Mouse (Mus musculus) forebrain, embryonic 11.5 days (tissue): Measurements from ENCODE around the gene Ehmt2. TPM values are rescaled to one million over a fixed set of nuclear protein-coding genes. Genes with fewer than 3 reads are reported as not detected.

ENCODE experiments used
- ATAC-seq: fragments of 200-750 bp; cut with Nextera tagmentation; replicated peaks from 2 replicates; pipeline ENCODE4 v1.8.0; 2017; ENCODE audit warnings: moderate TSS enrichment; ENCODE audit not compliant: low FRiP score
- DNase-seq: peaks from one replicate; pipeline ENCODE4 v3.0.0-alpha.2; 2017; ENCODE audit warnings: low spot score
- H3K27ac ChIP-seq: fragments of 300-500 bp; sonication (generic); 2 replicates; pipeline ENCODE4 v1.5.1; 2014; ENCODE audit warnings: low read depth, low read length
- H3K27me3 ChIP-seq: fragments of 300-500 bp; sonication (generic); 2 replicates; pipeline ENCODE4 v1.6.1; 2014; ENCODE audit warnings: mild to moderate bottlenecking, low read length, mixed read lengths; ENCODE audit not compliant: control insufficient read depth, insufficient read depth
- H3K36me3 ChIP-seq: fragments of 300-500 bp; sonication (generic); 2 replicates; pipeline ENCODE4 v1.6.1; 2014; ENCODE audit warnings: mild to moderate bottlenecking, low read length, moderate library complexity, mixed read lengths; ENCODE audit not compliant: control insufficient read depth, insufficient read depth
- H3K4me1 ChIP-seq: fragments of 300-500 bp; sonication (generic); replicated peaks from 2 replicates; pipeline ENCODE4 v1.6.1; 2014; ENCODE audit warnings: low read length, mixed read lengths; ENCODE audit not compliant: control insufficient read depth, insufficient read depth
- H3K4me2 ChIP-seq: fragments of 300-500 bp; sonication (generic); 2 replicates; pipeline ENCODE4 v1.6.1; 2014; ENCODE audit warnings: low read depth, mild to moderate bottlenecking, low read length, moderate library complexity, mixed read lengths; ENCODE audit not compliant: severe bottlenecking
- H3K4me3 ChIP-seq: fragments of 300-500 bp; sonication (generic); 2 replicates; pipeline ENCODE4 v1.5.1; 2014; ENCODE audit warnings: low read depth, low read length
- H3K9ac ChIP-seq: fragments of 300-500 bp; sonication (generic); 2 replicates; pipeline ENCODE4 v1.6.1; 2014; ENCODE audit warnings: low read length
- H3K9me3 ChIP-seq: fragments of 300-500 bp; sonication (generic); 2 replicates; pipeline ENCODE4 v1.6.1; 2016; ENCODE audit warnings: low read length, mixed read lengths; ENCODE audit not compliant: control insufficient read depth
- WGBS: fragments of 180-500 bp; shearing (Covaris S2); extraction: QIAGEN DNeasy Blood & Tissue Kit; methylation state at CpG from one replicate; pipeline ENCODE4 v1.1.7; 2014; 5-methylcytosine and 5-hydroxymethylcytosine counted together
- polyA plus RNA-seq: library from polyadenylated mRNA; unstranded; fragments of >200 nt; fragmentation: Nextera tagmentation; extraction: Ambion mirVana; gene quantifications from 2 replicates; pipeline ENCODE4 v1.2.1, GENCODE M21; 2014

Ehmt2 gene
- polyA plus RNA-seq, 1 experiment from 2014 or later, result 96.8 TPM

DNA sequence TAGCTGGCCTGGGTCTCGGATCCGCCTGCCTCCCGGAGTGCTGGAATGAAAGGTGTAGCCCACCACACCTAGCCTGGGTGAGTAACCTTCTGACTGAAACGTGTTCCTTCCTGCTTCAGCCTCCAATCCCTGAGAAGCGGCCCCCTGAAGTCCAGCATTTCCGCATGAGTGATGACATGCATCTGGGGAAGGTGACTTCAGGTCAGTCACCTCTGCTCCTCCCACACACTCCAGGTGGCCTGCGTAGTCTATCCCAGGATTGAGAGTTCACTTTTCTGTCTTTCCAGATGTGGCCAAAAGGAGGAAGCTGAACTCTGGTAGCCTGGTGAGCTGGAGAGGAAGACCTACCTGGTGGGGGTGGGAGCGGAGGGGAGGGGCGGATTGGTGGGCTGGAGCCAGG, 4.6 kb downstream of the Ehmt2 start:
- Histone ChIP-seq H3K36me3 (peaks cover 18% of the 10 kb centered on the region; the same call in 1 of the 2 replicates), H3K9me3 (no peaks in the 10 kb centered on the region), H3K4me1 (0 out of 2 replicates have a peak, but pooled peaks cover 1% of the 10 kb centered on the region), H3K27me3 (no peaks in the 10 kb centered on the region), H3K27ac (no peak overlapping the region), H3K9ac (no peak overlapping the region), H3K4me3 (no peak overlapping the region), H3K4me2 (no peak overlapping the region)
- 88% methylated on average over 9 of the region's 9 CpGs for WGBS
- ATAC-seq (no peak), DNase-seq (no peak)

DNA sequence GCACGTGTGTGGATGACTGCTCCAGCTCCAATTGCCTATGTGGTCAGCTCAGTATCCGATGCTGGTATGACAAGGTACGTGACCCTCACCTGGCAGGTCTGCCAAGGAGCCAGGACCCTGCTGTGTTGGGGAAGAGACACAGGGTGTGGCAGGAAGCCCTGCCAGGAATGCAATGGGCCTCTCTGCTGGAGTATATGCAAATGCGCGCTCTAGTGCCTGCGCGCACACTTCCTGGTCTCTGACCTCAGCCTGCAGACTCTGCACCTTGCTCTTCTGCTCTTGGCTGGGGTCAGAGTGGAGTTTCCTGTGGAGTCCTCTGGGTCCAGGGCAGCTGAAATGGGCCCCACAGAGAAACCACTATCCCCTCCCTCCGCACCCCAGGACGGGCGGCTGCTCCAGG, 12.7 kb downstream of the Ehmt2 start:
- Histone ChIP-seq H3K27ac (no peak overlapping the region), H3K4me2 (no peak overlapping the region), H3K27me3 (no peaks in the 10 kb centered on the region), H3K4me1 (no peaks in the 10 kb centered on the region), H3K36me3 (peaks cover 23% of the 10 kb centered on the region), H3K4me3 (no peak overlapping the region), H3K9me3 (no peaks in the 10 kb centered on the region), H3K9ac (no peak overlapping the region)
- 94% methylated on average over 10 of the region's 10 CpGs for WGBS
- ATAC-seq (no peak), DNase-seq (no peak)

DNA sequence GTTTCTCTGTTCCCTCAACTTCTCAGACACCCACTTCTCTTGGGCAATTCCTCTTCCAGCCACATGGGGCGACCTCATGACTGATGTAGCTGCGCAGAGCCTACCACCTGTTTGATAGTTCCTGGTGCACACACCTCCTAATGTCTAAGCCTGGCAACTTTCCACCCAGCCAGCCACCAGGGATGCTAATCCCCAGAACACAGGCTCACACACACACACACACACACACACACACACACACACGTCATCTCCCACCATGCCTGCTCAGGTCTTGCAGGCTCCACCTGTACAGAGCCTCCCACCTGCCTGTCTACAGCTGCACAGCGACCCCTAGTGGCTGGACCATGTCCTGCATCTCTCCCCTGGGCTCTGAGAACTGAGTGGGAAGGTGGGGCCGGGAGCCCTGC, 13.7 kb downstream of the Ehmt2 start:
- ATAC-seq, result peak; percentile 45
- no peaks in the 10 kb centered on the region for H3K9me3 ChIP-seq
- 53% methylated on average over 5 of the region's 5 CpGs for WGBS
- no peak overlapping the region for H3K9ac ChIP-seq
- DNase-seq, result peak; percentile 87
- peaks cover 16% of the 10 kb centered on the region for H3K36me3 ChIP-seq
- no peaks in the 10 kb centered on the region for H3K4me1 ChIP-seq
- H3K4me3 ChIP-seq, result no peak overlapping the region
- H3K4me2 ChIP-seq, result no peak overlapping the region
- H3K27me3 ChIP-seq, result no peaks in the 10 kb centered on the region
- no peak overlapping the region for H3K27ac ChIP-seq

- Histone ChIP-seq H3K4me2 (no peak within 1 kb of the TSS), H3K4me3 (no peak within 1 kb of the TSS), H3K9me3 (no peaks in the 10 kb centered on the region), H3K27ac (no peak within 1 kb of the TSS), H3K27me3 (no peaks in the 10 kb centered on the region), H3K9ac (no peak within 1 kb of the TSS), H3K36me3 (peaks cover 11% of the 10 kb centered on the region), H3K4me1 (no peaks in the 10 kb centered on the region)
- DNase-seq (no peak), ATAC-seq (no peak)
- 38% methylated on average over 18 of the region's 18 CpGs for WGBS
Observed at GRCm38 (mm10) chr17:34913930-34914665, 15.8 kb downstream of the Ehmt2 start, which contains the start of gene Slc44a4. Slc44a4 (plus strand) TSS chr17:34914466.

GRCm38 (mm10) chr17:34915410-34915831, 17.2 kb downstream of the Ehmt2 start:
- H3K9ac ChIP-seq, result no peak overlapping the region
- 23% methylated on average over 11 of the region's 11 CpGs for WGBS
- DNase-seq, result peak; percentile 68

DNA sequence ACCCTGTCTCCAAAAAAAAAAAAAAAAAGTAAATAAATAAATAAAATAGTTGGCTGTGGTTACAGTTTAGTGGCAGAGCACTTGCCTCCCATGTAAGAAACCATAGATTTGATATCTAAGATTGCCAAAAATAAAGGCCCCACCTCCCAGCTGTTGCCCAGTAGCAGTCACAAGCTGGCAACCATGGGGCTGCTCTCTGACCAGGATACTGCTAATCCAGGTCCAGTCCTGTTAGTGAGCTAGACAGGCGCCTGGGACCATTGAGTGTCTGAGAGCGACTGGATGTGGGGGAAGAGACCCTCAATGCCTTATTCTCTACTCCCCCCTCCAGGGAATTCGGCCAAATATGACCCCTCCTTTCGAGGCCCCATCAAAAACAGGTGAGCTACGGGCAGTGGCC, 18.0 kb downstream of the Ehmt2 start:
- no peak for ATAC-seq

More at GRCm38 (mm10) chr17:34915410-34915831, 17.2 kb downstream of the Ehmt2 start:
- Histone ChIP-seq H3K9me3 (no peaks in the 10 kb centered on the region), H3K4me3 (no peak overlapping the region), H3K27me3 (no peaks in the 10 kb centered on the region), H3K4me2 (no peak overlapping the region), H3K27ac (no peak overlapping the region), H3K4me1 (no peaks in the 10 kb centered on the region), H3K36me3 (peaks cover 11% of the 10 kb centered on the region)
- no peak for ATAC-seq

DNA sequence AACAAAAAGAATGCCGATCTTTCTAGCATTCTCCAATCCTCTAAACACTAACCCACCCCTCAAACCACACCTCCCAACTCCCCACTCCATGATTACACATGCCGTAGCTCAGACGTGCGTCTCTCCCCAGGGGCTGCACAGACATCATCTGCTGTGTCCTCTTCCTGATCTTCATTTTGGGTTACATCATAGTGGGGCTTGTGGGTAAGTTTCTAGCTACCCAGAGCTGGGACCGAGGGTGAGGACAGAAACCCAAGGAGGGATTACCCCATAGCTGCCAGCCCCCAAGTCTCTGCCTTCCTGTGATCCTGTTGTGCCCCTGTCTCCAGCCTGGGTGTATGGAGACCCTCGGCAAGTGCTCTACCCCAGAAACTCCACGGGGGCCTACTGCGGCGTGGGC, 18.9 kb downstream of the Ehmt2 start:
- WGBS, result 87% methylated on average over 9 of the region's 9 CpGs
- Histone ChIP-seq H3K27me3 (no peaks in the 10 kb centered on the region), H3K4me2 (no peak overlapping the region), H3K9me3 (no peaks in the 10 kb centered on the region), H3K27ac (no peak overlapping the region), H3K9ac (no peak overlapping the region), H3K4me3 (no peak overlapping the region), H3K36me3 (peaks cover under 1% of the 10 kb centered on the region; the same call in 1 of the 2 replicates), H3K4me1 (no peaks in the 10 kb centered on the region)
- ATAC-seq (no peak), DNase-seq (no peak)

More for the DNA sequence above, 18.0 kb downstream of the Ehmt2 start:
- H3K4me3 ChIP-seq, result no peak overlapping the region
- H3K9me3 ChIP-seq, result no peaks in the 10 kb centered on the region
- H3K4me1 ChIP-seq, result no peaks in the 10 kb centered on the region
- DNase-seq, result no peak
- no peaks in the 10 kb centered on the region for H3K27me3 ChIP-seq
- 88% methylated on average over 5 of the region's 5 CpGs for WGBS
- H3K27ac ChIP-seq, result no peak overlapping the region
- H3K9ac ChIP-seq, result no peak overlapping the region
- peaks cover 5% of the 10 kb centered on the region; the same call in 1 of the 2 replicates for H3K36me3 ChIP-seq
- no peak overlapping the region for H3K4me2 ChIP-seq

- Histone ChIP-seq H3K9ac (no peak overlapping the region), H3K27ac (no peak overlapping the region), H3K27me3 (no peaks in the 10 kb centered on the region), H3K9me3 (no peaks in the 10 kb centered on the region), H3K4me2 (no peak overlapping the region), H3K4me1 (no peaks in the 10 kb centered on the region), H3K36me3 (no peaks in the 10 kb centered on the region), H3K4me3 (no peak overlapping the region)
- DNase-seq (no peak), ATAC-seq (no peak)
- WGBS, result 51% methylated on average over 6 of the region's 6 CpGs
Observed at GRCm38 (mm10) chr17:34922939-34923338, 24.7 kb downstream of the Ehmt2 start.

GRCm38 (mm10) chr17:34924258-34924657, 26.0 kb downstream of the Ehmt2 start:
- H3K27me3 ChIP-seq, result no peaks in the 10 kb centered on the region
- H3K4me2 ChIP-seq, result no peak overlapping the region
- no peak overlapping the region for H3K4me3 ChIP-seq
- H3K27ac ChIP-seq, result no peak overlapping the region
- H3K9me3 ChIP-seq, result no peaks in the 10 kb centered on the region
- no peak overlapping the region for H3K9ac ChIP-seq
- WGBS, result 73% methylated on average over 5 of the region's 5 CpGs
- ATAC-seq (no peak), DNase-seq (no peak)
- no peaks in the 10 kb centered on the region for H3K36me3 ChIP-seq
- no peaks in the 10 kb centered on the region for H3K4me1 ChIP-seq
